Mouse (Mus musculus): ENCODE results near the gene Slc7a8.

GRCm38 (mm10) chr14:54787226-54787625 lies 5.5 kb upstream of the Slc7a8 start:
- TF ChIP-seq POLR2A (IDR thresholded peaks at IDR 0.05; ENCODE audit: low read depth, low read length) (no peak), CTCF (conservative IDR thresholded peaks at IDR 0.05; ENCODE audit: insufficient read depth, insufficient read length, low read depth, low read length) (peak; percentile 38; the same call in 1 of the 2 replicates)
